Mouse (Mus musculus) Patski (cell line): Measurements from ENCODE around the gene Hnrnpa3. TPM values are rescaled to one million over a fixed set of nuclear protein-coding genes. Genes with fewer than 3 reads are reported as not detected.
"Not testable (repeated sequence)": the region's sequence is repeated elsewhere in the genome, so short reads cannot be mapped to it uniquely, and the experiment has no call there.

ENCODE experiments used
- ATAC-seq: fragments of 100-300 bp; one replicate; pipeline ENCODE4 v1.8.0; 2021
- CTCF ChIA-PET: fragments of 350-600 bp; sonication (Branson Sonifier 250); formaldehyde crosslinking; loops from one replicate; lab custom pipeline; 2022; ENCODE audit warnings: inconsistent platforms; lab: Charles Lee
- POLR2A ChIA-PET: fragments of 350-600 bp; sonication (Branson Sonifier 250); formaldehyde crosslinking; loops from one replicate; lab custom pipeline; 2022; ENCODE audit warnings: antibody characterized with exemption, inconsistent platforms; lab: Charles Lee
- DNase-seq: peaks from one replicate; pipeline ENCODE4 v3.0.0-alpha.2; 2011; ENCODE audit warnings: low read depth, low spot score
- H3K27me3 ChIP-seq: fragments of 371-371 bp; one replicate; pipeline ENCODE4 v1.5.1; 2021
- CTCF ChIP-seq: fragments of 100-300 bp; IDR thresholded peaks from one replicate; pipeline ENCODE4 v1.5.1; 2021
- in situ Hi-C: fragments of 300-500 bp; cut with MboI; formaldehyde crosslinking; loops from 3 replicates; pipeline ENCODE4 v1.11.1; 2018; ENCODE audit warnings: low pct_unique_long_range_greater_than_20kb, mixed read lengths
- polyA plus RNA-seq: library from polyadenylated mRNA; unstranded; gene quantifications from one replicate; pipeline ENCODE4 v1.2.3, GENCODE M21; 2021

Gene Hnrnpa3
- polyA plus RNA-seq, 1 experiment from 2014 or later = 249 TPM

- CTCF ChIA-PET = no interaction called here
- H3K27me3 ChIP-seq = no peaks in the 10 kb centered on the region
- no peak for DNase-seq
- POLR2A ChIA-PET = interaction anchor here (0.6 to 1.1 kb wide), 2 partner anchors 17 to 86 kb away, joined by 4 to 5 read pairs; partner anchors contain the start of gene Nfe2l2
- in situ Hi-C loops = no loop called here
- no peak for ATAC-seq
- no peak for TF ChIP-seq CTCF
These were observed 28.1 kb downstream of the Hnrnpa3 start for GRCm38 (mm10) chr2:75687040-75687749.

GRCm38 (mm10) chr2:75688901-75689300, 29.8 kb downstream of the Hnrnpa3 start:
- no peak for ATAC-seq

GRCm38 (mm10) chr2:75689482-75690158, 30.6 kb downstream of the Hnrnpa3 start:
- no peak for DNase-seq
- ChIA-PET CTCF (interaction anchor here (0.8 to 1.5 kb wide), 2 partner anchors 26 to 34 kb away, joined by 3 read pairs; no protein-coding TSS in a partner anchor), POLR2A (interaction anchor here (0.8 kb wide), 1 partner anchor 15 kb away, joined by 3 read pairs; no protein-coding TSS in a partner anchor)
- H3K27me3 ChIP-seq = no peaks in the 10 kb centered on the region
- in situ Hi-C loops = no loop called here
- ATAC-seq = no peak
- TF ChIP-seq CTCF = no peak

More at GRCm38 (mm10) chr2:75688901-75689300, 29.8 kb downstream of the Hnrnpa3 start:
- TF ChIP-seq CTCF = no peak
- ChIA-PET POLR2A (no interaction called here), CTCF (interaction anchor here (0.8 to 1.5 kb wide), 2 partner anchors 25 to 35 kb away, joined by 3 read pairs; no protein-coding TSS in a partner anchor)
- in situ Hi-C loops = no loop called here
- no peaks in the 10 kb centered on the region for H3K27me3 ChIP-seq
- no peak for DNase-seq

- no peak for DNase-seq
- CTCF ChIA-PET = interaction anchor here (1.4 kb wide), 1 partner anchor 34 kb away, joined by 3 read pairs; no protein-coding TSS in a partner anchor
- no peak for TF ChIP-seq CTCF
- H3K27me3 ChIP-seq = no peaks in the 10 kb centered on the region
- POLR2A ChIA-PET = no interaction called here
- in situ Hi-C loops = no loop called here
- no peak for ATAC-seq
These were observed 31.6 kb downstream of the Hnrnpa3 start for GRCm38 (mm10) chr2:75690656-75691055.

GRCm38 (mm10) chr2:75691316-75691715, 32.3 kb downstream of the Hnrnpa3 start:
- in situ Hi-C loops = no loop called here
- TF ChIP-seq CTCF = no peak
- ATAC-seq = no peak
- POLR2A ChIA-PET = no interaction called here
- no peaks in the 10 kb centered on the region for H3K27me3 ChIP-seq
- DNase-seq = no peak
- CTCF ChIA-PET = interaction anchor here (1.4 kb wide), 1 partner anchor 34 kb away, joined by 3 read pairs; no protein-coding TSS in a partner anchor

GRCm38 (mm10) chr2:75692369-75692768, 33.3 kb downstream of the Hnrnpa3 start:
- ATAC-seq = no peak
- in situ Hi-C loops = no loop called here
- ChIA-PET CTCF (no interaction called here), POLR2A (no interaction called here)
- no peak for TF ChIP-seq CTCF
- no peaks in the 10 kb centered on the region for H3K27me3 ChIP-seq
- no peak for DNase-seq

GRCm38 (mm10) chr2:75694926-75695325, 35.9 kb downstream of the Hnrnpa3 start:
- in situ Hi-C loops, CTCF ChIA-PET, DNase-seq, ATAC-seq, POLR2A ChIA-PET, H3K27me3 ChIP-seq: not testable (repeated sequence)

GRCm38 (mm10) chr2:75695676-75696350, 36.8 kb downstream of the Hnrnpa3 start:
- in situ Hi-C loops = no loop called here
- CTCF ChIA-PET = no interaction called here
- no peak for TF ChIP-seq CTCF

GRCm38 (mm10) chr2:75696371-75696770, 37.3 kb downstream of the Hnrnpa3 start:
- ATAC-seq (no peak), DNase-seq (no peak)
- ChIA-PET CTCF (no interaction called here), POLR2A (no interaction called here)
- TF ChIP-seq CTCF = no peak
- no peaks in the 10 kb centered on the region for H3K27me3 ChIP-seq
- in situ Hi-C loops = no loop called here

More at GRCm38 (mm10) chr2:75695676-75696350, 36.8 kb downstream of the Hnrnpa3 start:
- DNase-seq (no peak), ATAC-seq (no peak)
- no peaks in the 10 kb centered on the region for H3K27me3 ChIP-seq
- POLR2A ChIA-PET = no interaction called here

- in situ Hi-C loops = no loop called here
- POLR2A ChIA-PET = no interaction called here
- CTCF ChIA-PET = no interaction called here
- ATAC-seq = no peak
- no peak for DNase-seq
- H3K27me3 ChIP-seq = no peaks in the 10 kb centered on the region
- no peak for TF ChIP-seq CTCF
These were observed 38.2 kb downstream of the Hnrnpa3 start for GRCm38 (mm10) chr2:75697222-75697621.
